Mouse (Mus musculus) thymus, adult 2 months (tissue): ENCODE data around the gene Myo1b.

Source experiments
- CTCF ChIP-seq: fragments of 200-500 bp; IDR thresholded peaks from 2 replicates; pipeline ENCODE4 v1.5.1; 2012; ENCODE audit warnings: mild to moderate bottlenecking, control low read depth, low read length, moderate library complexity, borderline replicate concordance; ENCODE audit not compliant: control insufficient read depth, poor library complexity, insufficient read depth; ENCODE audit errors: extremely low read depth
- POLR2A ChIP-seq: fragments of 200-500 bp; IDR thresholded peaks from 2 replicates; pipeline ENCODE4 v1.6.1; 2012; ENCODE audit warnings: mild to moderate bottlenecking, low read length, control low read depth, moderate library complexity; ENCODE audit not compliant: control insufficient read depth, poor library complexity, insufficient read depth; ENCODE audit errors: extremely low read depth

GRCm38 (mm10) chr1:51872493-51873261 lies 43.2 kb downstream of the Myo1b start:
- TF ChIP-seq POLR2A = no peak
- no peak for TF ChIP-seq CTCF
